Mouse (Mus musculus): Measurements from ENCODE around the gene Abhd5.

GRCm38 (mm10) chr9:122357073-122357472, 5.7 kb downstream of the Abhd5 start:
- TF ChIP-seq CTCF (IDR thresholded peaks at IDR 0.05; ENCODE audit: borderline replicate concordance, insufficient read depth, low read length): no peak
- no peak for TF ChIP-seq POLR2A (IDR thresholded peaks at IDR 0.05; ENCODE audit: low read depth, low read length)
